Mouse (Mus musculus): ENCODE measurements around the gene Mcub. TPM values are rescaled to one million over a fixed set of nuclear protein-coding genes. Genes with fewer than 3 reads are reported as not detected.

Gene Mcub
- total RNA-seq, 2 experiments from 2014 or later, result 1.8 to 3.3 TPM

DNA sequence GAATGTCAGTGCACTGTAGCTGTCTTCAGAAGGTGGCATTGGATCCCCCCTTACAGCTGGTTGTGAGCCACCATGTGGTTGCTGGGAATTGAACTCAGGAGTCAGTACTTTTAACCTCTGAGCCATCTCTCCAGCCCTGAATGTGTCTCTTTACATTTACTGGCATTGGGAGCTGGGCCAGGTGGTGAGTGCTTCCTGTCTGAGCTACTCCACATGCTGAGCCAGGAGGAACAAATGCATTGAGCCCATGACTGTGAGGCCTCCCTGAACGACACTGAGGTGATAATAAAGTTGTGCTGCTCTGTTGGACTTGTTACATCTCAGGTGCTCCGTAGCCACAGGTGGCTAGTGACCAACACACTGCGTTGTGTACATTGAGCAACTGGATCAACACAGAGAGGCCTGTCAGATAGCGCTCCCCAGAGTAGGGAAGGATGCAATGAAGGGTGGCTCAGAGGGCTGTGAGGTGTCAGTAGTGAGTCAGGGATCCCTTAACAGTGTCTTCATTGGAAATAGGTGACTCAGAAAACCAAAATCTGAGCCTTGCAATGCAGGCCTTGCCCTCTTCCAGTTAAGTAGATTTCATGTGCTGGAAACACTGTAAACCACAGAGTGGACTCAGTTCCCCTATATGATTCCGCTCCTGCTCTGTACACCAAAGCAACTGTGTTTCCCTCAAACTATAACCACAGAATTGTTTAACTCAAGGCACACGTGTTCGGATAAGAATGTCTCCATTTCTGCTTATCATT lies 65.4 kb downstream of the Mcub start:
- intact Hi-C loops (cut with DNase I), result no loop called here
- DNase-seq (ENCODE audit: extremely low spot score in 1 of 2, low spot score in 2 of 2), result no peak

DNA sequence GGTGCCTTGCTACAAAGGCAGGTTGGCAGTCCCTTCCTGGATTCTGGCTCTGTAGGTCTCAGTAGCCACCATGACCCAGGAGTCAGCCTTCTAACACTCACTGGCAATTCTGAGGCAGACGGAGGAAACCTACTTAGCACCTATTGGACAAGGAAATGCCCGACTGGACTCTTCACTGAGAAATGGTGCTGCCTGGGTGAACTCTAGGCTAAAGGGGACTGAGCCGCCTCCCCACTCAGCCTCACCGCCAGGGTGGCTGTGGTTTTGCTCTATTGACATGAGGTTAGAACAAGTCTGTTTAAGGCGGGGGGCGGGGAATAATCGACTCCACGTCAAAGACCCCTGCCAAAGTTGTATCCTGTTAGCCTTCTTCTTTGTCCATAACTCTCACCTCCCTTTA lies 66.1 kb downstream of the Mcub start:
- no peak for DNase-seq (ENCODE audit: extremely low spot score in 1 of 2, low spot score in 2 of 2)

DNA sequence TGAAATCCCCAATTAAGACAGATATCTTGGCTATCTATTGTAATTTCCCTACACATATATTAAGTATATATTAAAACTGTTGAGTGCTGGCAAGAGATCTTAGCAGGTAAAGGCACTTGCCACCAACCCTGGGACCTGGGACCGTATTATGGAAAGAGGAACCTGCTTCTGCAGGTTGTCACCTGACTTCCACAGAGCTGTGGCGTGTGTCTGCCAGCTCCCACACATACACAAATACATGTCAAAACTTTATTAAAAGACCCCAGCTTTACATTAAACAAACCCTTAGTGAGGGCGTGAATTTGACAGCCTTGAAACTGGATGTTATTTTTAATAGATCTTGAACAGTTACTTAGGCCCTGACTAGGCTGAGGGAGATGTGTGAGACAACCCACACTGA lies 66.6 kb downstream of the Mcub start:
- intact Hi-C loops (cut with DNase I), result no loop called here

More for the DNA sequence above, 66.1 kb downstream of the Mcub start:
- intact Hi-C loops (cut with DNase I), result no loop called here

DNA sequence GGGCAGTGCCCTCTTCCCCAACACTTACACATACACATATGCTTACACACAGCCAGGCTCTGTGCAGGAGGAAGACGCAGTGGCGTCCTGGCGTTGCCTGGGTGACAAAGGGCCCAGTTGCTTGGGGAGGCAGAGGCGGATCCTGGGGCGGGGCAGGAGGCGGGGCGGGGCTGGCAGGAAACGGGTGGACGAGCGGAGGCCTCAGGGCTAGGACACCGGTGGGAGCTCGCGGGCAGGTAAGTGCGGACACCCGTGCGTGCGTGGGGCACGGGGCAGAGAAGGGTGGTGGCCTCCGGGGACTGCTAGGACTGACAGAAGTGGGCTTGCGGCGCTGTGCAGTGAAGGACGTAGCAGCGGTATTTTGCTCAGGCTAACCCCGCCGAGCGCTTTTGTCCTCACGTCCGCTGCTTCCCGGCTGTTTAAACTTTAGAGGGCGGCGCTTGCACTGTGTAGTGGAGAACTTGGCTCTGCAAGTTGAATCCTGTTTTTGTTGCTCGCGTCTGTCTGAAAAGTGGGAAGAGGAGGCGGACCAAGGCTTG lies 68.7 kb downstream of the Mcub start, which contains the start of gene Casp6:
TSS of gene Casp6 (plus strand) at position 155 of the 539 bp plus-strand sequence.
- DNase-seq (ENCODE audit: extremely low spot score in 1 of 2, low spot score in 2 of 2), result peak; percentile 30 to 89
- intact Hi-C loops (cut with DNase I), result no loop called here

More for the DNA sequence above, 66.6 kb downstream of the Mcub start:
- DNase-seq (ENCODE audit: extremely low spot score in 1 of 2, low spot score in 2 of 2), result no peak

DNA sequence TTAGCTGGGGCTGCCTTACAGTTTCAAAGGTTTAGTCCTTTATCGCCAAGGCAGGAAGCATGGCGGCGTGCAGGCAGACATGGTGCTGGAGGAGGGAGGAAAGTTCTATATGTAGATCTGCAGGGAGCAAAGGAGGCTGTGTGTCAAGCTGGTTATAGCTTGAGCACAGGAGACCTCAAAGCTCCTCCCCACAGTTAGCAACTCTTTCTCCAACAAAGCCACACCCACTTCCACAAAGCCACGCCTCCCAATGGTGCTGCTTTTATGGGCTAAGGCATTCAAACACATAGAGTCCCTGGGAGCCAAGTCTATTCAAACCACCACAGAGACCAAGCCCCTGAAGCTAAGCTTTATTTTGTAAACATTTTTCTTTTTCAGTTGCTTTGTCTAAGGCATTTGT lies 71.1 kb downstream of the Mcub start:
- intact Hi-C loops (cut with DNase I), result no loop called here
- no peak for DNase-seq (ENCODE audit: extremely low spot score in 1 of 2, low spot score in 2 of 2)

DNA sequence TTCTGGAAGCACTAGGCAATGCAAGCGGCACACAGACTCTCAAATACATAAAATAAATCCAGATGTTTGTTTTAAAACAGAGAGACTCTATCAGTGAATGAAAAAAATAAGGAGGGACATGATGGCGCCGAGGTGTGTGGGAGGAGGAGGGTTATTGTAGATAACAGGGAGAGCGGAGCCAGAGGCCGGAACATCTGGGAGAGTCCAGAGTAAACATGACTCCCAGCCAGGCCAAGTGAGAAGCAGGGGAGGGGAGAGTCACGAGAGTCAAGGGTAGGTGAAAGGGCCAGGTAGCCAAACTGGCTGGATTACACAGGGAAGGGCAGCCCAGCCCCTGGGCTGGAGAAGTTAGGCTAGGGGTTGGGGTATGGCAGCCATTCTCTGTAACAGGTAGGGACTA lies 73.4 kb downstream of the Mcub start:
- DNase-seq (ENCODE audit: extremely low spot score in 1 of 2, low spot score in 2 of 2), result no peak
- intact Hi-C loops (cut with DNase I), result no loop called here

DNA sequence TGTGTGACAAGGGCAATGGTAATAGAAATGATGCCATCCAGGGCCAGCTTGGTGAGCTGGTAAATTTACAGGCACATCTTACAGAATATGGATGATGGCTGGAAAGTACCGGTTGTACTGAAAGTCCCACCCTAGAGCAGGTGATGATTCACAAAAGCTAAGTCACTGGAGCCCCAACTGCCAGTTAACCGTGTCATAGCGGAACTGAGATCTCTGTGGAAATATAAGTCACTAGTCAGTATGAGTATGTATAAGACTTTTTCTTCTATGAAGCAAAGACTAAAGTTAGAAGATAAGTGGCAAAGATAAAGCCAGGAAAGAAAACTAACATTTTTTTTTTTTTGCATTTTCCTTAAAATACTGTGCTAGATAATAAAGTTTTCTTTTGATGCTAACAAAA lies 76.9 kb downstream of the Mcub start:
- DNase-seq (ENCODE audit: extremely low spot score in 1 of 2, low spot score in 2 of 2), result no peak
- intact Hi-C loops (cut with DNase I), result no loop called here

DNA sequence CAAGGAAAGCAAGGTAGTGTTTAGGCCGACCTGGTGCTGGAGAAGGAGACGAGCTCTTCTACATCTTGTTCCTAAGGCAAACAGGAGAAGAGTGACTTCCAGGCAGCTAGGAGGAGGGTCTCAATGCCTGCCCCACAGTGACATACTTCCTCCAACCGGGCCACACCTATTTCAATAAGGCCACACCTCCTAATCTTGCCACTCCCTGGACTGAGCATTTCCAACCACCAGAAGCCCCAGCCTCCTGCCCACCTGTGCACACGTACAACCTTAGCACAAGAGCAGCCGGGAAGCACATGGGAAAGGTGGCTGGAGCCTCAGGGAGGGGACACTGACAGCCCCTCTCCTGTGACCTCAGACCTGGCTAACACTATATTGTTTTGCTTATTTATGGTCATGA lies 78.0 kb downstream of the Mcub start:
- intact Hi-C loops (cut with DNase I), result no loop called here
- DNase-seq (ENCODE audit: extremely low spot score in 1 of 2, low spot score in 2 of 2), result no peak

DNA sequence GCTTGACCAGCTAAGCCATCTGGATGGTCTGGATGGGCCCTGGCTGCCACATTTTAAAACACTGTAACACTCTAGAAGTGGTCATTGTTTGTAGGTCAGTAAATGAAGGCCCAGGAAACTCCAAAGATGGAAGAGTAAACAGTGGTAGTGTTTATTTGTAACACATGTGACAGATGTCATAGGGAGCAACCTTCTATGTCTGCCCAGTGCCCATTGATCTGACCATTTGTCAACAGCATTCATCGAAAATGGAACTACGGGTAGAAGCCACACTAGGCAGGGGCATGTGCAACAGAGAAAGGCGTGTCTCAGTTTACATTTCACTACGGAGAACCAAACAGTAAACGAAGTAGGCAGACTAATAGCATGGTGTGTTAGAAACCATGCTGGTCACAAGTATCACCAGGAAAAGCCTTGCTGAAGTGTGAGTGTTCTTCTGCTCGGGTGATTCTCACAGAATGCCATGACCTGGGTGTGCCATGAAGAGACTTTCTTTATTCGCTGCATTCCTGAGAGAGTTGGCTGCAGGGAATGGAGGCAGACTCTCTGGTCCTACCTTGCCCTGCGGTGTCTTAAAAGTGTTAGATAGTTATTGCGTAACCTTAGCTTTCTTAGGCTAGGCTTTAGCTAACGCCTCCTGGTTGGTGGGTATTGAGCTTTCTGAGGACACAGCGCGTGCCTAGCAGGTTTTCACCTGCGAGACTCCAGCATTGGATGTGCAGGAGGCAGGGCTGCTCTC lies 82.1 kb downstream of the Mcub start:
- intact Hi-C loops (cut with DNase I), result no loop called here
- no peak for DNase-seq (ENCODE audit: extremely low spot score in 1 of 2, low spot score in 2 of 2)

DNA sequence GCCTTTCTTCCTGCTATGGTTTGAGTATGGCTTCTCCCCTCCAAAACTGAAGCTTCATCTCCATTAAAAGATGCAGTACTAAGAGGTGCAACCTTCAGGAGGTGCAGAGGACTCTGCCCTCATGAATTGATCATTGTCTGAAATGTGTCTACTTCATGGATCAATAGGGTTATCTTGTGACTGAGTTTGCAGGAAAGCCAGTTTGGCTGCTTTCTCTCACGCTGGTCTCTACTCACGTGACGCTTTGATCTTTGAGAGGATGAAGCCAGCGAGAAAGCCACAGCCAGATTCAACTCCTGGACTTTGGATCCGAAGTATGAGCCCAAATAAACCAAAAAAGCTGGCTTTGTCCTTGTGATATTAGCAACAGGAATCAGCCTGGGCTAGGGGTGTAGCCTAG lies 83.6 kb downstream of the Mcub start:
- intact Hi-C loops (cut with DNase I), result no loop called here
- no peak for DNase-seq (ENCODE audit: extremely low spot score in 1 of 2, low spot score in 2 of 2)

DNA sequence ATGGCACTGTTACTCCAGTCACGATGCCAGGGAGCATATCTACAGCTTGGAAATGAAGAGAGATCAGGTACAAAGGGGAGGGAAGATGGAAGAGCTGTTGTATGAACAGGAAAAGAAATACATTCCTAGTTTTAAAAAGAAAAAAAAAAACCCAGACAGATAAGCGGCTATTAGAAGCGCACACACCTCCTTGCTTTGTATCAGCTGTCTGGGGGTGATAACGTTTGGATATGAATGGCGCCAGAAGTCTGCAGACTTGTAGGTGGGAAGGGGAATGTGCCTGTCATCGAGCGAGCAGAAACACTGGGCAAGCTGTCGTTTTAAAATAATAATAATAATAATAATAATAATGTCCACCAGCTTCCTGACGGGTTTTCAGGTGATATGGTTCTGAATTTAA lies 84.4 kb downstream of the Mcub start:
- DNase-seq (ENCODE audit: extremely low spot score in 1 of 2, low spot score in 2 of 2), result no peak
- intact Hi-C loops (cut with DNase I), result no loop called here

DNA sequence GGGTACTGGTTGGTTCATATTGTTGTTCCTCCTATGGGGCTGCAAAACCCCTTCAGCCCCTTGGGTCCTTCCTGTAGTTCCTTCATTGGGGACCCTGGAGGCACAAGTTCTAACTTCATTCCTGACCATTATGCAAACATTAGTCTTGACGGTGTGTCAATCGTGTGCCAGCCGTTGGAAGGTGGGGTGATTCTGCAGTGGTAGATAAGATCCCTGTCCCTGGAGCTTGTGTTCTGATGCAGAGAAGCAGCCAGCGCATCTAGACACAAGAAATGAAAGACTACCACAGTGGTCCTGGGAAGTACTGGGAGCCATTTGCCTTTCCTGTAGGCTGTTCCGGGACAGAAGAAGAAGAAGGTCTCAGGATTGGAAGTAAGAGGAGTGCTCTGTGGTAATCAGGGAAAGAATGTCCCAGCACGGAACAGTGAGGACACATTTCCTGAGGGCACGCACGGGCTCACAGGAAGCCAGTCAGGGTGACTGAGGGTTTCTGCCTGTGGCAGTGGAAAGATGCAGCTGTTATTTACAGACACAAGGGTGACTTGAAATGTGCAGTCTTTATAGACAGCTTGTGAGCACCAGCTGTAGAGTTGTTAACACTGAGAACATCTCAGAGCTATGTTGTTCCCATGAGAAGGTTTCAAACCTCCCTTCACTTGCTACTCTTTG lies 88.9 kb downstream of the Mcub start:
- intact Hi-C loops (cut with DNase I), result no loop called here
- no peak for DNase-seq (ENCODE audit: extremely low spot score in 1 of 2, low spot score in 2 of 2)

DNA sequence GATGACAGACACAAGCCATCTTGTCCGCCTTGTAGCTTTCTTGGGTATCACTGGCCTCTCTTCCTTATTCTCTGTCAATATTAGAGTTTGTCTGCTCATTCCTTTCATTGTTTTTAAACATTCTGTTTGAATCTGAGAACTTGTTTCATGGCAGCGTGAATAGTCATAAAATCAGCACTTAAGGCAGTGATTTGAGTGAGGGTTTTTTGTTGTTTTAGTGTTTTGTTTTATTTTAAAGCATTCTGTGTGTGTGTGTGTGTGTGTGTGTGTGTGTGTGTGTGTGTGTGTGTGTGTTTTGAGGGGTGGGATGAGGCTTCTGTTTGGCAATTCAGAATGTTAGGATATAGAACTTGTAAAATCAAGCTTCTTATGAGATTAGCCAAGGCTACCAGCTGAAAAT lies 90.1 kb downstream of the Mcub start:
- DNase-seq (ENCODE audit: extremely low spot score in 1 of 2, low spot score in 2 of 2), result no peak
- intact Hi-C loops (cut with DNase I), result loop anchor here (5.0 kb wide), 1 partner anchor 48 kb away; the partner anchor contains the start of gene Gar1

DNA sequence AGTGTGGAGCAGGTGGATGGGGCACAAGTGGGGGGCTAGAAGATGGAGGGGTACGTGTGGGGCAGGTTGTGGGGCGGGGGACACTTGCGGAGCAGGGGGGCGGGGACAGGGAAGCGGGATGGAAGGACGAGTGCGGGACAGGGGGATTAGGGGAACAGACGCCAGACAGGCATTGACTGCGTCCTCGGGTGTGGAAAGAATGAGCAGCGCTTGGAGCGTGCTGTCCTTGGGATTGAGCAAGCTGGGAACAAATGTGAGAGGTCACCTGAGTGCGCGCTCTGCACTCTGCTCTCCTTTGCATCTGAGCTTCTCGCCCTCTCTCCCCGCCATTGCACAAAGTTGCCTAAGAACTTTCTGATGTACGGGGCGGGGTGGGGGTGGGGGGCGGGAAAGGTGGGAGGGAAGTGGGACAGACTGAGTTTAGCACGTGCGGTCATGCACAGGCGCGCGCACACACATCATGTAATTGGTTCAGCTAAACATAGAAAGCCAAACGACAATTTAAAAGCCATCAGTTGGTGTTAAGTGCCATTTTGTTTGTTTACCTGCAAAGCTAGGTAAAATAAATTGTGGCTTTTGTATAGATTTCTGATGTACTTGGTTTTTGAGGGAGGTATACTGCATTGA lies 90.8 kb downstream of the Mcub start:
- peak in 1 of 2 experiments; percentile 49 for DNase-seq (ENCODE audit: extremely low spot score in 1 of 2, low spot score in 2 of 2)
- intact Hi-C loops (cut with DNase I), result loop anchor here (5.0 kb wide), 1 partner anchor 47 kb away; the partner anchor contains the start of gene Gar1

DNA sequence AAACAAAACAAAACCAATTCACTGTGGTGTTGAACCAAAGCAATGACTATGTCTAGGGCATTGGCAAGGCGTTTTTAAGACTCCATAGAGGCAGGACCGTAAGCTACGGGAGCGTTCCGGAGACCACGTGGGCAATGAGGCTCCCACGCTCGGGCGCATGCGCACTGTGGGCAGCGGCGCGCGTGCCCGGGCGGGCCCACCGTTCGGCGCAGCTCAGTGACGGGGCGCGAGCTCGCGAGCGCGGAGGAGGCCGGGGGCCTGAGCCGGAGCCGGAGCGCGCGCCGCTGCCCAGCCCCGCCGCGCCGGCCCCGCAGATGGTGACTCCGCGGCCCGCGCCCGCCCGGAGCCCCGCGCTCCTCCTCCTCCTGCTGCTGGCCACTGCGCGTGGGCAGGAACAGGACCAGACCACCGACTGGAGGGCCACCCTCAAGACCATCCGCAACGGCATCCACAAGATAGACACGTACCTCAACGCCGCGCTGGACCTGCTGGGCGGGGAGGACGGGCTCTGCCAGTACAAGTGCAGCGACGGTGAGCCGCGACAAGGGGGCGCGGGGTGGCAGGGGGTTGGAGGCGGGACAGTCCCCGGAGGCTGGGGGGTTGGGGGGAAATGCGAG lies 91.5 kb downstream of the Mcub start, which contains the start of gene Pla2g12a:
TSS of gene Pla2g12a (plus strand) at position 202 of the 617 bp plus-strand sequence.
- DNase-seq (ENCODE audit: extremely low spot score in 1 of 2, low spot score in 2 of 2), result peak; percentile 89 to 96
- intact Hi-C loops (cut with DNase I), result loop anchor here (5.0 kb wide), 1 partner anchor 46 kb away; the partner anchor contains the start of gene Gar1

DNA sequence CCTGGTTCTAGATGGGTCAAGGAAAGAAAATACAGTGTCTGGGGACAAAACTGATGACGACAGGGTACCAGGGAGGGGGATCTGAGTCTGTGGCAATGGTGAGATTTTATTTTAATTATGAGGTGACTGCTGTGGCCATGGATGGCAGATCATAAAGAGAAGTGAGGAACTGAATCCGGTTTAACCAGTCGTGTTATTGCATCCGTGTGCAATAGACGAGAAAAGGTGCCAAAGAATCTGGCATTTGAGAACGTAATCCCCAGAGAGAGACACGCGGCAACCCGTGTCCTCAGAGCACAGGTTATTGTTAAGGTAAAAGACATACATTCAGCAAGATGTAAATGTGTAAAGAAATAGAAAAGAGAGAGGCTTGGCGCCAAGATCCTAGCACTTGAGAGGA lies 92.7 kb downstream of the Mcub start:
- DNase-seq (ENCODE audit: extremely low spot score in 1 of 2, low spot score in 2 of 2), result no peak
- intact Hi-C loops (cut with DNase I), result loop anchor here (5.0 kb wide), 1 partner anchor 45 kb away; the partner anchor contains the start of gene Gar1

Measured in left cerebral cortex, postnatal 10 days (tissue).